Mouse (Mus musculus): Measurements from ENCODE around the gene Tgfbr3. TPM values are rescaled to one million over a fixed set of nuclear protein-coding genes. Genes with fewer than 3 reads are reported as not detected.

Gene Tgfbr3
- polyA plus RNA-seq, 1 experiment: 27.7 TPM

DNA sequence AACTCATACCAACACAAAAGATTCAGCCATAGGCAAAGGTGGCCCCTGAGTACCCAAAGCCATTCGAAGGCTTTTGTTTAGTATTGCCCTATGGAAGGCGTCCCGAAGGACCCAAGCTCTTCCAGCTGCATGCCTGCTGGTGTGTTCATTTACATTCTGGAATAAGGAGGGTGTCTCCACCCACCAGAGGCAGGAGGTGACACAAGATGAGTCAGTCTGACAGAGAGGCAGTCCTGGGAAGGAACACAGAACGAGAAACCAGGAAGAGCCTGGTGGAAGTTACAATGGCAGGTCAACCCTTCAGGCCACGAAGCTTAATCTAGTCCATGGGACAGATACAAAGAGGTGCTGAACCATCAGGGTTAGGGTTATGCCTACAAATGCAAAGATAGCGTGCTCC, 169.5 kb downstream of the Tgfbr3 start:
- no peak overlapping the region for H3K27ac ChIP-seq (ENCODE audit: insufficient read depth, low read depth, low read length)
- WGBS: 86% methylated on average over 6 of the region's 6 CpGs
- DNase-seq: no peak
- no peaks in the 10 kb centered on the region for H3K36me3 ChIP-seq (ENCODE audit: control insufficient read depth, insufficient read depth, low read length)
- H3K4me1 ChIP-seq (ENCODE audit: control insufficient read depth, insufficient read depth, low read length): peaks cover 4% of the 10 kb centered on the region
- no peaks in the 10 kb centered on the region for H3K27me3 ChIP-seq (replicated peaks; ENCODE audit: control insufficient read depth, insufficient read depth, low read length)
- no peak overlapping the region for H3K4me3 ChIP-seq (ENCODE audit: insufficient read depth, low read depth, low read length)
- no peak for TF ChIP-seq POLR2A (IDR thresholded peaks at IDR 0.05; ENCODE audit: low read depth, low read length)
- no peak for TF ChIP-seq CTCF (conservative IDR thresholded peaks at IDR 0.05; ENCODE audit: insufficient read depth, insufficient read length, low read depth, low read length)

DNA sequence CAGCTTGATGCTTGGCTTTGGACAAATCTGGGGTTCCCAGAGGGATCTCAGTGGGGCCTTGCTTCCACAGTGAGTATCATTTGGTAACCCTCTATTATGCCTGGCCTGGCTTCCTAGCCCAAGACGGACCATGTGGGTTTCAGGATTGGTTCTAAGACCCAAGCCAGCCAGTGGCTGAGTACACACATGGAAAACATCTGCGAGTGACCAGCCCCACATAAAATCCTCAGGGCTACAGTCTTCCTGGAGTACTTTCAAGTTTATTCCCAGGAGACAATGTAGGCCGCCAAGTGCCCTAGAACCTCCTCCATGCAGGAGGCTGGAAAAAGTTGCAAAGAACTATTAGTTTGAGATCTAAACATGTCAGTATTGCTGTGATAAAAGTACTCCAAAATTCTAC, 172.6 kb downstream of the Tgfbr3 start:
- 76% methylated on average over 3 of the region's 3 CpGs for WGBS
- TF ChIP-seq POLR2A (IDR thresholded peaks at IDR 0.05; ENCODE audit: low read depth, low read length): no peak
- TF ChIP-seq CTCF (conservative IDR thresholded peaks at IDR 0.05; ENCODE audit: insufficient read depth, insufficient read length, low read depth, low read length): no peak

DNA sequence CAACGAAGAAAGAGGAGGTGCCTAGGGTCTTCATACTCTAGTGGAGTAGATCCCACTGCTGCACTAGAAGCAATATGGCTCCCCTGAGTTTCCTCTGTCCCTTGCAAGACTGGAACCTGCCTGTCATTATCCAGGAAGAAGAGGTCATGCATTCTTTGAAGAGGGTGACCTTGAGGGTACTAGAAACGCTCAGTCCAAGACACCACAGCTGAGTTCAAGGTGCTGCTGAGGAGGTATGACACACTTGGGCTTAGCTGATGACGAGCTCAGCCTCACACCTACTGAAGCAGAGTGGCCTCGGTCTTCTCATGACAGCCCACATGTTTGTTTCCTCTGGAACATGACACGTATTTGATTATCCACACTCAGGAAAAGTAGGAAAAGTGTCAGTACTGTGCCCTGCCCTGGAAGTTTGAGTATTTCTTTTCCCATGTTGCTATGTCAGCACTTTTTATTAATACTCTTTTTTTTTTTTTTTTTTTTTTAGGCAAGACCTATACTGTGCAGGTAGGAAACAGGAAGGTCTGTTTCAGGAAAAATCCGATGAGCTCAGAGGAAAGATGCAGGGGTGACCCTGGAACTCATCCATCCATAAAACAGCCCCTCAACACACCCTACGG, 176.7 kb downstream of the Tgfbr3 start:
- Histone ChIP-seq H3K4me3 (ENCODE audit: insufficient read depth, low read depth, low read length) (no peak overlapping the region), H3K36me3 (ENCODE audit: control insufficient read depth, insufficient read depth, low read length) (no peaks in the 10 kb centered on the region), H3K4me1 (ENCODE audit: control insufficient read depth, insufficient read depth, low read length) (no peaks in the 10 kb centered on the region), H3K27me3 (replicated peaks; ENCODE audit: control insufficient read depth, insufficient read depth, low read length) (no peaks in the 10 kb centered on the region), H3K27ac (ENCODE audit: insufficient read depth, low read depth, low read length) (no peak overlapping the region)
- DNase-seq: no peak
- WGBS: 78% methylated on average over 7 of the region's 7 CpGs
- no peak for TF ChIP-seq POLR2A (IDR thresholded peaks at IDR 0.05; ENCODE audit: low read depth, low read length)
- TF ChIP-seq CTCF (conservative IDR thresholded peaks at IDR 0.05; ENCODE audit: insufficient read depth, insufficient read length, low read depth, low read length): no peak

More for the DNA sequence above, 172.6 kb downstream of the Tgfbr3 start:
- Histone ChIP-seq H3K27me3 (replicated peaks; ENCODE audit: control insufficient read depth, insufficient read depth, low read length) (no peaks in the 10 kb centered on the region), H3K27ac (ENCODE audit: insufficient read depth, low read depth, low read length) (0 out of 2 replicates have a peak overlapping the region, but pooled peaks have one; percentile 26), H3K36me3 (ENCODE audit: control insufficient read depth, insufficient read depth, low read length) (no peaks in the 10 kb centered on the region), H3K4me1 (ENCODE audit: control insufficient read depth, insufficient read depth, low read length) (peaks cover 4% of the 10 kb centered on the region), H3K4me3 (ENCODE audit: insufficient read depth, low read depth, low read length) (no peak overlapping the region)
- peak; percentile 60 for DNase-seq

DNA sequence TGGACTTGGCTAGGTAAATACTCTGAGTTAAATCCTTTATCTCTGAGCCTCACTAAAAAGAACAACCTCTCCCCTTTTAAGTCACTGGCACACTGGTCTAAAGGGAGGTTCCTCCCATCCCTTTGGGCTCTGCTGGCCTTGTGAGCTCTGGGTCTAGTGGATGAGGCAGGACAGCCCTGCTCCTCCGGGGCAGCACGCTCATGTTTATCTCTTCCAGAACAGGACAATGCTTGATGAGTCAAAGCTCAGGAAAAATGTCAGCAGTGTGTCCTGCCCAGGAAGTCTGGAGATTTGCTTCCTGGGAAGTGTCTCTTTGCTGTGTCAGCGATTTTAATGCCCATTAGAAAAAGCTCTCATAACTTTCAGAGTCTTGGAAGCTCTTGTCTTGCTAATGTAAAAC, 177.6 kb downstream of the Tgfbr3 start:
- TF ChIP-seq CTCF (conservative IDR thresholded peaks at IDR 0.05; ENCODE audit: insufficient read depth, insufficient read length, low read depth, low read length): no peak
- no peak for TF ChIP-seq POLR2A (IDR thresholded peaks at IDR 0.05; ENCODE audit: low read depth, low read length)
- no peaks in the 10 kb centered on the region for H3K27me3 ChIP-seq (replicated peaks; ENCODE audit: control insufficient read depth, insufficient read depth, low read length)
- WGBS: 52% methylated on average over 3 of the region's 3 CpGs
- no peaks in the 10 kb centered on the region for H3K36me3 ChIP-seq (ENCODE audit: control insufficient read depth, insufficient read depth, low read length)
- no peak overlapping the region for H3K27ac ChIP-seq (ENCODE audit: insufficient read depth, low read depth, low read length)
- H3K4me3 ChIP-seq (ENCODE audit: insufficient read depth, low read depth, low read length): no peak overlapping the region
- no peaks in the 10 kb centered on the region for H3K4me1 ChIP-seq (ENCODE audit: control insufficient read depth, insufficient read depth, low read length)
- peak; percentile 44 for DNase-seq

DNA sequence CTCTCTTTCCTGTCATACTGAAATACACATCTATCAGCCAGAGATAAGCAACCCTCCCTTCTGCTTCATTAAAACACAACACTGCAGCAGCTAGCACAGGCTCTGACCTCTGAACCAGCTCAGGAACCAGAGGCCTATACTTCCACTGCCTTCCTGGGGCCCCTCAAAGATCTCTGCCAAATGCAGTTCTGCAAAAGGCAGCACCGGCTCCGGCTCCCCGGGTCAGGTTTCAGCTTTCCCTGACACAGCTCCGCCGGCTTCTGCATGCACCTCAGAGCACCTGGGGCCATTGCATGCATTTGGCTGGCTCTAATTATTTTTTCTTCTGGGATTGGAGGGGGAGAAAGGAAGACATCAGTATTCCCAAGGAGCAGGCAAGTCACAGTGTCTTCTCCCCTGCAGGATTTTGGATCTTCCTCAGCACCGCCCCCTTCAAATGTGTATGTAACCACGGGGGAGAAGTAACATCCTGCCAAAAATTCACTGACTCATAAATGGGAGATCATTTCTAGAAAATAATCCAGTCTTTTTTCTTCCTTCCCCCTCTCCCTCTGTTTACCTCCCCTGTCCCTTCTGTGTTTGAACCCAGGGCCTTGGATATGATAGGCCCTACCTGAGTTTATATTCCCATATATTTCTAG, 178.4 kb downstream of the Tgfbr3 start:
- Histone ChIP-seq H3K27me3 (replicated peaks; ENCODE audit: control insufficient read depth, insufficient read depth, low read length) (no peaks in the 10 kb centered on the region), H3K4me1 (ENCODE audit: control insufficient read depth, insufficient read depth, low read length) (no peaks in the 10 kb centered on the region), H3K36me3 (ENCODE audit: control insufficient read depth, insufficient read depth, low read length) (no peaks in the 10 kb centered on the region), H3K27ac (ENCODE audit: insufficient read depth, low read depth, low read length) (no peak overlapping the region), H3K4me3 (ENCODE audit: insufficient read depth, low read depth, low read length) (no peak overlapping the region)
- TF ChIP-seq POLR2A (IDR thresholded peaks at IDR 0.05; ENCODE audit: low read depth, low read length) (no peak), CTCF (conservative IDR thresholded peaks at IDR 0.05; ENCODE audit: insufficient read depth, insufficient read length, low read depth, low read length) (no peak)
- no peak for DNase-seq
- 44% methylated on average over 7 of the region's 7 CpGs for WGBS

DNA sequence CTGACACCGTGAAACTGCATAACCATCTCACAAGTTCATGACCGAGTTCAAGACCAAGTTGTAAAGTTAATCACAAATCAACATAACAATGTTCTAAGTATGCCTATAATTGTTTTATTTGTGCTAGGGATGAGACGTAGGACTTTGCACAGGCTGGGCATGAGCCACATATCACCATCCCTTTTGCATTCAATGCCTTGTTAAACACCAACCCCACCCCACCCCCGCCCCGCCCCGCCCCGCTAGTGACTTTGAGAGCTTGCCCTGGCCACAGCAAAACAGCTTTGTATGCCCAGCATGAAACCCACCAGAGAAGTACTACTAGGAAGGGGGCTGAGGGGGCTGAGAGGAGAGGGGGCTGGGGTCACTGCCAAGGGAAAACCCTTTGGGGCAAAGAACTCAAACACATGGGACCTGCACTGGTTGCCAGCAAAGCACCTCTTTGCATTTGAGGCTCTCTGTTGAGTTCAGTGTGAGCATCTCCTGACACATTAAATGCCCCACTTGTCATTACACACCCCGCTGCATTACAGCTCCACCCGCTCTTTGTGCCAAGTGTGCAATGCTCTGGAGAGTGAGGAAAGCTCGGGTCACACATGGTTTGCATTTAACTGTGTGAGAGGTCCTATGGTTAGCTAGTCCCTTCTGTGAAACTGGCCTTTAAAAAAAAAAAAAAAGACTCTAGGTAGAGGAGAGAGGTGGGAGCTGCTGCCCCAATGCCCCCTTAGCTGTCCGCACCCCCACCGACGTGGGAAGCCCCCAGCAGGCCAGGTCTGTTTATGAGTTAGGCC, 179.1 kb downstream of the Tgfbr3 start:
- Histone ChIP-seq H3K4me1 (ENCODE audit: control insufficient read depth, insufficient read depth, low read length) (no peaks in the 10 kb centered on the region), H3K27me3 (replicated peaks; ENCODE audit: control insufficient read depth, insufficient read depth, low read length) (no peaks in the 10 kb centered on the region), H3K36me3 (ENCODE audit: control insufficient read depth, insufficient read depth, low read length) (no peaks in the 10 kb centered on the region), H3K4me3 (ENCODE audit: insufficient read depth, low read depth, low read length) (no peak overlapping the region), H3K27ac (ENCODE audit: insufficient read depth, low read depth, low read length) (no peak overlapping the region)
- 51% methylated on average over 13 of the region's 13 CpGs for WGBS
- TF ChIP-seq CTCF (conservative IDR thresholded peaks at IDR 0.05; ENCODE audit: insufficient read depth, insufficient read length, low read depth, low read length) (no peak), POLR2A (IDR thresholded peaks at IDR 0.05; ENCODE audit: low read depth, low read length) (no peak)
- DNase-seq: no peak

DNA sequence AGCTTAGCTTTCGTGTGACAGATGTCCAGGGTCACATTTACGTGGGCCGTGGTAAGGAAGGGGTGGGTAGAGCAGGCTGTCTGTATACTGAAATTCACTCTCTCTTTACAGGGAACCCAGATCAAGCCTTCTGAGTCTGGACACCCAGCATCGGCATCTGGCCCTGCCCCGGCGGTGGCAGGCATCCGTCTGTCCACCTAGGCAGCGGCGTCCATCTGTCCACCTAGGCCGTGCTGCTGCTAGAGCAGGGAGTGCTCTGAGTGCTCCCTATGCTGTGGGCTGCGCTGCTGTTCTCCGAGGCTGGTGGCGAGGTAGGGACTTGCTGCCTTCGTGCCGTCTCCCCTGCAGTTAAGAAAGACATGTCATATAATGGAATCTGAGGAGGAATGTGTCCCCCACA, 180.0 kb downstream of the Tgfbr3 start:
- WGBS: 88% methylated on average over 15 of the region's 15 CpGs
- no peaks in the 10 kb centered on the region for H3K27me3 ChIP-seq (replicated peaks; ENCODE audit: control insufficient read depth, insufficient read depth, low read length)
- H3K4me1 ChIP-seq (ENCODE audit: control insufficient read depth, insufficient read depth, low read length): no peaks in the 10 kb centered on the region
- no peak for TF ChIP-seq CTCF (conservative IDR thresholded peaks at IDR 0.05; ENCODE audit: insufficient read depth, insufficient read length, low read depth, low read length)
- no peak for TF ChIP-seq POLR2A (IDR thresholded peaks at IDR 0.05; ENCODE audit: low read depth, low read length)
- no peak overlapping the region for H3K4me3 ChIP-seq (ENCODE audit: insufficient read depth, low read depth, low read length)
- no peaks in the 10 kb centered on the region for H3K36me3 ChIP-seq (ENCODE audit: control insufficient read depth, insufficient read depth, low read length)
- DNase-seq: no peak
- H3K27ac ChIP-seq (ENCODE audit: insufficient read depth, low read depth, low read length): no peak overlapping the region

Measured in kidney, adult 2 months (tissue).